11 mouse cellular contexts compared by ENCODE assay signal in the genomic region with DNA sequence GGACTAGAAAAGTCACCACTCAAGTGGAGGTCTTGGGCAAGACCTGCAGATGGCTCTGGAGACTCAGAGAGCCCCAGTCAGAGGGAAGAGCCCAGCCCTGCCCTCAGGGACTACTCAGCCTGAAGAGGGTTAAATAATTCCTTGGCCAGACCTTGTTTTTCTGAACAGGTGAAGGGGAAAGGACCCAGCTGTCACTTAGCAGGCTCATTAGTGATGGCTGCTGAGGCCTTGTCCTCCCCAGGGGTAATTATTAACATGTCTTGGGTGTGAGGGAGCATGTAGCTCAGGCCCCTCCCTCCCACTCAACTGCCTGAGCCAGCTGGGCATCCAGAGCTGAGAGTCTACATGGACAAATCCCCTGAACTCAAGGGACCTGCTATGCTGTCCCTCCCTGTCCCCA.
DNase-seq lines count a peak whose midpoint lies in the region; ATAC-seq and TF ChIP-seq lines count a peak whose summit lies in the region.
"Had no signal": no experiment of that assay in that cellular context is flagged by ENCODE, and none has a peak within 500 bp of the region (broad histone marks: within the 10 kb centered on the region; RNA-seq: fewer than 3 reads in every experiment).

No protein-coding gene starts in this region.

- H3K27me3 ChIP-seq in liver, adult 2 months (ENCODE audit: control insufficient read depth, insufficient read depth, low read length), result no peaks in the 10 kb centered on the region
- 0 out of 2 replicates have a peak, but pooled peaks cover 5% of the 10 kb centered on the region for H3K27me3 ChIP-seq in liver, embryonic 12.5 days (replicated peaks)
- no peaks in the 10 kb centered on the region for H3K27me3 ChIP-seq in embryonic facial prominence, embryonic 15.5 days
- H3K27me3 ChIP-seq in kidney, postnatal 0 days (ENCODE audit: insufficient read depth, low read length), result no peaks in the 10 kb centered on the region

- no peak for TF ChIP-seq CTCF in liver, adult 2 months (IDR thresholded peaks at IDR 0.05; ENCODE audit: low read depth, low read length)
- peak; percentile 41; the same call in 1 of the 2 replicates for TF ChIP-seq CTCF in kidney, postnatal 0 days (IDR thresholded peaks at IDR 0.05; ENCODE audit: low read depth)

- DNase-seq in liver, adult 2 months (ENCODE audit: extremely low read depth, low read depth, low spot score), result peak; percentile 36
- peak; percentile 63 for DNase-seq in kidney, postnatal 0 days (ENCODE audit: low spot score)
- peak; percentile 24 for DNase-seq in retina, postnatal 1 day
- no peak for DNase-seq in urinary bladder, postnatal 10 days (ENCODE audit: low spot score)
- no peak for DNase-seq in right cerebral cortex, adult 18-20 months
- no peak for DNase-seq in spleen, postnatal 10 days (ENCODE audit: low spot score in 2 of 2)
- DNase-seq: gastrocnemius, postnatal 25 days had no signal

- no peaks in the 10 kb centered on the region for H3K4me1 ChIP-seq in liver, adult 2 months (ENCODE audit: control insufficient read depth, insufficient read depth, low read length)
- H3K4me1 ChIP-seq in liver, embryonic 12.5 days, result peaks cover 3% of the 10 kb centered on the region; the same call in 1 of the 2 replicates
- H3K4me1 ChIP-seq in embryonic facial prominence, embryonic 15.5 days, result peaks cover 12% of the 10 kb centered on the region; the same call in 1 of the 2 replicates
- H3K4me1 ChIP-seq in kidney, postnatal 0 days (replicated peaks; ENCODE audit: insufficient read depth, low read length), result peaks cover 19% of the 10 kb centered on the region

- H3K9ac ChIP-seq in liver, adult 2 months (ENCODE audit: low read depth, low read length), result no peak overlapping the region
- no peak overlapping the region for H3K9ac ChIP-seq in liver, embryonic 12.5 days
- no peak overlapping the region for H3K9ac ChIP-seq in embryonic facial prominence, embryonic 15.5 days
- no peak overlapping the region for H3K9ac ChIP-seq in kidney, postnatal 0 days (ENCODE audit: low read depth, low read length)

- H3K9me3 ChIP-seq in liver, embryonic 12.5 days (replicated peaks), result no peaks in the 10 kb centered on the region
- no peaks in the 10 kb centered on the region for H3K9me3 ChIP-seq in embryonic facial prominence, embryonic 15.5 days (replicated peaks)
- H3K9me3 ChIP-seq in kidney, postnatal 0 days (replicated peaks; ENCODE audit: low read length), result no peaks in the 10 kb centered on the region

- no peak for ATAC-seq in liver, embryonic 12.5 days
- ATAC-seq in embryonic facial prominence, embryonic 15.5 days (ENCODE audit: insufficient number of reproducible peaks, low FRiP score, low TSS enrichment, low read depth), result peak; percentile 30; the same call in 1 of the 2 replicates
- peak; percentile 85 for ATAC-seq in kidney, postnatal 0 days (replicated peaks; ENCODE audit: low FRiP score, low read depth)
- ATAC-seq: forebrain, embryonic 14.5 days; inflammation-experienced regulatory T-cells, adult 6 months had no signal

- no peak for TF ChIP-seq POLR2A in liver, adult 2 months (IDR thresholded peaks at IDR 0.05; ENCODE audit: extremely low read depth, insufficient read depth, low read length)

- no peak overlapping the region for H3K4me2 ChIP-seq in liver, embryonic 12.5 days
- no peak overlapping the region for H3K4me2 ChIP-seq in embryonic facial prominence, embryonic 15.5 days (replicated peaks)
- no peak overlapping the region for H3K4me2 ChIP-seq in kidney, postnatal 0 days (ENCODE audit: low read length)

- no peaks in the 10 kb centered on the region for H3K79me2 ChIP-seq in liver, adult 2 months (ENCODE audit: control insufficient read depth, insufficient read depth, low read length)

- H3K27ac ChIP-seq in liver, adult 2 months (replicated peaks; ENCODE audit: insufficient read depth, low read depth, low read length), result no peak overlapping the region
- H3K27ac ChIP-seq in liver, embryonic 12.5 days, result no peak overlapping the region
- no peak overlapping the region for H3K27ac ChIP-seq in embryonic facial prominence, embryonic 15.5 days (replicated peaks)
- H3K27ac ChIP-seq in kidney, postnatal 0 days, result 0 out of 2 replicates have a peak overlapping the region, but pooled peaks have one; percentile 36

- H3K4me3 ChIP-seq in liver, adult 2 months (ENCODE audit: insufficient read depth, low read depth, low read length), result no peak overlapping the region
- no peak overlapping the region for H3K4me3 ChIP-seq in liver, embryonic 12.5 days
- H3K4me3 ChIP-seq in embryonic facial prominence, embryonic 15.5 days (replicated peaks), result no peak overlapping the region
- no peak overlapping the region for H3K4me3 ChIP-seq in kidney, postnatal 0 days (replicated peaks; ENCODE audit: low read depth, low read length)

- H3K36me3 ChIP-seq in liver, adult 2 months (ENCODE audit: control insufficient read depth, insufficient read depth, low read length), result no peaks in the 10 kb centered on the region
- no peaks in the 10 kb centered on the region for H3K36me3 ChIP-seq in liver, embryonic 12.5 days
- H3K36me3 ChIP-seq in embryonic facial prominence, embryonic 15.5 days, result no peaks in the 10 kb centered on the region
- H3K36me3 ChIP-seq in kidney, postnatal 0 days (ENCODE audit: insufficient read depth, low read length), result no peaks in the 10 kb centered on the region

Comparison
In these comparisons a context has a peak if more than half of its experiments do, and no peak if none do; other contexts are left out.
1. DNase-seq: peak in liver, adult 2 months (single experiment), kidney, postnatal 0 days (single experiment) and retina, postnatal 1 day (single experiment); none in urinary bladder, postnatal 10 days (single experiment), right cerebral cortex, adult 18-20 months (single experiment) and spleen, postnatal 10 days (0 of 2).